Mouse (Mus musculus): ENCODE data around the gene Polr3gl. TPM values are rescaled to one million over a fixed set of nuclear protein-coding genes. Genes with fewer than 3 reads are reported as not detected.

The Polr3gl gene
- polyA plus RNA-seq, 1 experiment = 1.1 TPM

DNA sequence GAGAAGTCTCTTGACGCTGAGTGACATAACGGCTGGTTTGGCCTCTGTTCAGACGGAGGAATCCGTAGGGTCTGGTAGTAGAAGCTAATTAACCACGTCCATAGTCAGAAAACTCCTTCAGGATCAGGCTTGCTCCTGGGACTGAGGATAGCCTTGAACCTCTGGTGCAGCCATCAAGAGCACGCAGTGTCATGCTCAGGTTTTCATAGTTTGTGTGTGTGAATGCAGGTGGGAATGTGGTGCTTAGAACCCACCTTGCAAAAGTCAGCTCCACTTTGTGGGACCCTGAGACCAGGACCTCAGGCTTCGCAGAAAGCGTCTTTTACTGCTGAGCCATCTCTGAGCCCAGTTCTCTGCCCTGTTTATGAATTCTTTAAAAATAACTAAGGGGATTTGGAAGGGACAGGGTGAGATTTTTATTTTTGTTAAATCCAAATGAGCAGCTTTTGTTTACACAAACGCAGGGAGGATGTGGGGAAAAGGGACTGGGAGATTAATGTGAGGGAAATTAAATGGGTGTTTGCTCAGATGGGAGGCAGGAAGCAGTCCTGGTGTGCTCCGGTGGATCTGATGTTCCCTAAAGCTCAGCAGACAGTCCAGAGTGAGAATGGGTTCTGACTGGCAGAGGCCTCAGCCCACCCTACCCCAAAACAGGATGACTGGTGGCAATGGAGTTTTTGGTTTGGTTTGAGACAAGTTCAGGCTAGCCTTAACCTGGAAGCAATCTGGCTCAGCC is 31.9 kb downstream of the Polr3gl start:
- peaks cover 35% of the 10 kb centered on the region for H3K36me3 ChIP-seq (ENCODE audit: control insufficient read depth)
- H3K27me3 ChIP-seq (ENCODE audit: control insufficient read depth) = no peaks in the 10 kb centered on the region
- H3K4me3 ChIP-seq (replicated peaks) = no peak overlapping the region
- peaks cover 45% of the 10 kb centered on the region for H3K4me1 ChIP-seq (ENCODE audit: control insufficient read depth)
- TF ChIP-seq TAL1 (IDR thresholded peaks at IDR 0.05; ENCODE audit: low read length) (no peak), GATA1 (IDR thresholded peaks at IDR 0.05; ENCODE audit: low read length) (no peak)
- H3K9me3 ChIP-seq (ENCODE audit: control insufficient read depth, low read length) = no peaks in the 10 kb centered on the region

DNA sequence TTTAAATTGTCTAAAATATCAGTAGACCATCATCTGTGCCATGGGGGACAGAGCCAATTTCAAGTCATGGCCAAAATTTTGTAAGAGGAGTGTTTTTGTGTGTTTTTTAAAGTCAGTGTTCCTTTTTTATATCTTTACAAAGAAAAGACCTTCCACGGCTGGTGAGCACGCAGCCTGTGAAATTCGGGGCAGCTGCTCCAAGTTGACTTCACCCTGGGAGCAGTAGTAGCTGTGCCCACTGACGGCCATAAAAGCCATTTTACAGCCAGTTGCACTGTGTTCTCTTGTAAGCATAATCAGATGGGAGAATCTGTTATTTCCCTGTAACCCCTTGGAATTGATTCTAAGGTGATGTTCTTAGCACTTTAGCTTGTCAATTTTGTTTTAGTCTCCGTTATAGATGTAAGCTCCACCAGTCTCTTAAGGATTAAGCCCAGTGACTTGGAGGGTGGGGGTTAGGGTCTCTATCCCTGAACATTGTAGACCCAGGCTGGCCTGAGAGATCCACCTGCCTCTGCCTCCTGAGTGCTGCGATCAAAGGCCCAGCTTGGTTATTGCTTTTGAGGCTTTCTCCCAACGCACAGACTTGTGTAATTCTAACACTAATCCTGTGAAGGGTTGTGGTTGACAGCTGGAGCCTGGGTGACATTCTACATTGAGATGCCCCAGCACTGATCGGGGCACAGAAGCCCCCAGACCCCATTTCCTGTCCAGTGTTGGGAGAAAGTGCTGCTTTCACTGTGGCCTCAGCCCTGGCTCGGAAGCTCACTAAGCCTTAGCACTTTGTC is 32.9 kb downstream of the Polr3gl start:
- H3K27me3 ChIP-seq (ENCODE audit: control insufficient read depth) = no peaks in the 10 kb centered on the region
- TF ChIP-seq TAL1 (IDR thresholded peaks at IDR 0.05; ENCODE audit: low read length) (no peak), GATA1 (IDR thresholded peaks at IDR 0.05; ENCODE audit: low read length) (no peak)
- peaks cover 52% of the 10 kb centered on the region for H3K4me1 ChIP-seq (ENCODE audit: control insufficient read depth)
- peaks cover 35% of the 10 kb centered on the region for H3K36me3 ChIP-seq (ENCODE audit: control insufficient read depth)
- H3K4me3 ChIP-seq (replicated peaks) = peak overlapping the region; percentile 100
- no peaks in the 10 kb centered on the region for H3K9me3 ChIP-seq (ENCODE audit: control insufficient read depth, low read length)

DNA sequence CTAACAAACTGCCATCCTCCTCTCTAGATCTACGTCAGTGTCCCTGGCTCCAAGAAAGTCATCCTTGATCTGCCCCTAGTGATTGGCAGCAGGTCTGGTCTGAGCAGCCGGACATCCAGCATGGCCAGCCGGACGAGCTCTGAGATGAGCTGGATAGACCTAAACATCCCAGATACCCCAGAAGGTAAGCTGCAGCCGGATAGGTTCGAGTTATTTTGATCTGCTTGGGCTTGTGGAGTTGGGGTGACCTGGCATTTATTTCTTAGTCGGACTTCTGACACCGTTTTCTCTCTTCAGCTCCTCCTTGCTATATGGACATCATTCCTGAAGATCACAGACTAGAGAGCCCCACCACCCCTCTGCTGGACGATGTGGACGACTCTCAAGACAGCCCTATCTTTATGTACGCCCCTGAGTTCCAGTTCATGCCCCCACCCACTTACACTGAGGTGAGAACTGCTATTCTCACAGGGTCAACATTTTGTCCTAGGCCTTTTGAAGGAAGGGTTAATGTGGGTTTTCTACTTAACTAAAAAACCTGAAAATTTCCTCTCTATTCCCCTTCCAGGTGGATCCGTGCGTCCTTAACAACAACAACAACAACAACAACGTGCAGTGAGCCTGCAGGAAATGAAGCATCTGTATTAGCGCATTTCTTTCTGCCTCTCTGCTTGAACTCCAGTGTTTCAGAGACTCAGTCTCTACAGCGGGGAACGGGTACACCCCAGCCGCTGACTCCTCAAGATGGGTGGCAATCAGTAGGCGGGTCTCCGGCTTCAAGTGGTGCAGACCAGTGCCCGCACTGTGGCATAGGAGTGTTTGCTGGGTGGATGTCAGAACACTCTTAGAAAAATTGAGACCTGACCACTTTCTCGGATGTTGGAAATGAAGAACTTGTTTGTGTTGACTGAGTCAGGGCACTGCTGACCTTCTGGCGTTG is 33.8 kb downstream of the Polr3gl start:
- H3K4me3 ChIP-seq (replicated peaks) = peak overlapping the region; percentile 100
- H3K36me3 ChIP-seq (ENCODE audit: control insufficient read depth) = peaks cover 35% of the 10 kb centered on the region
- no peaks in the 10 kb centered on the region for H3K27me3 ChIP-seq (ENCODE audit: control insufficient read depth)
- TF ChIP-seq GATA1 (IDR thresholded peaks at IDR 0.05; ENCODE audit: low read length) (no peak), TAL1 (IDR thresholded peaks at IDR 0.05; ENCODE audit: low read length) (no peak)
- peaks cover 53% of the 10 kb centered on the region for H3K4me1 ChIP-seq (ENCODE audit: control insufficient read depth)
- H3K9me3 ChIP-seq (ENCODE audit: control insufficient read depth, low read length) = no peaks in the 10 kb centered on the region

DNA sequence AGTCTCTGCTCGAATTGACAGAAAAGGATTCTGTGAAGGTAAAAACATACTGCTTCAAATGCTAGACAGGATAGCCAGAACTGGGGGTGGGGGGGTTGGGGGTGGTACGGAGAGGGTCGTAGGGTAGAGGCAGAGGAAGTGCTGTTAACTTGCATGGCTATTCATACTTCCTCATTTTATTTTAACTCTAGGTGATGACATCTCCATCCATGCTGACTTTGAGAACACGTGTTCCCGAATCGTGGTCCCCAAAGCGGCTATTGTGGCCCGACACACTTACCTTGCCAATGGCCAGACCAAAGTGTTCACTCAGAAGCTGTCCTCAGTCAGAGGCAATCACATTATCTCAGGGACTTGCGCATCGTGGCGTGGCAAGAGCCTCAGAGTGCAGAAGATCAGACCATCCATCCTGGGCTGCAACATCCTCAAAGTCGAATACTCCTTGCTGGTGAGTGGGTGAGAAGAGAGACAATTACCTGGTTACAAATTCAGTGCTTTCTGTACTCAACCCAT is 34.5 kb downstream of the Polr3gl start:
- peaks cover 48% of the 10 kb centered on the region for H3K4me1 ChIP-seq (ENCODE audit: control insufficient read depth)
- TF ChIP-seq GATA1 (IDR thresholded peaks at IDR 0.05; ENCODE audit: low read length) (no peak), TAL1 (IDR thresholded peaks at IDR 0.05; ENCODE audit: low read length) (no peak)

DNA sequence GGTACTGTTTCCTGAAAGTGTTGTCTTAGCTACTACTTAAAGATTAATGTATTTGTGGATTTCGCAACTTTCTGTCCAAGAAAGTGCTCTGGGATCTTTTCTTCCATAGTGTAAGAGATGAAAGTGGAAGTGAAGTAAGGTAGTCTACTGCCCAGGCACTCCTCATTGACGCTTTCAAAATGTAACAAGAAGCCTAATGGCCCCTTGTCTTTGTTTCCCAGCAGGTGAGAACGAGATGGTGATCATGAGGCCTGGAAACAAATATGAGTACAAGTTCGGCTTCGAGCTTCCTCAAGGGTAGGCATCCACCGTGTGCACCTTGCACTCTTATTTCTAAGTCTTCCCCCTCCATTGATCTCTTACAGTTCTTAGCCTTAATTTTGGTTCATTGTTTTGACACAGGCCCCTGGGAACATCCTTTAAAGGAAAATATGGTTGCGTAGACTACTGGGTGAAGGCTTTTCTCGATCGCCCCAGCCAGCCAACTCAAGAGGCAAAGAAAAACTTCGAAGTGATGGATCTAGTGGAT is 35.2 kb downstream of the Polr3gl start:
- Histone ChIP-seq H3K4me3 (replicated peaks) (peak overlapping the region; percentile 100), H3K36me3 (ENCODE audit: control insufficient read depth) (peaks cover 35% of the 10 kb centered on the region), H3K27me3 (ENCODE audit: control insufficient read depth) (no peaks in the 10 kb centered on the region), H3K9me3 (ENCODE audit: control insufficient read depth, low read length) (no peaks in the 10 kb centered on the region), H3K4me1 (ENCODE audit: control insufficient read depth) (peaks cover 43% of the 10 kb centered on the region)
- TF ChIP-seq GATA1 (IDR thresholded peaks at IDR 0.05; ENCODE audit: low read length) = no peak
- TF ChIP-seq TAL1 (IDR thresholded peaks at IDR 0.05; ENCODE audit: low read length) = no peak

More for the DNA sequence above, 34.5 kb downstream of the Polr3gl start:
- Histone ChIP-seq H3K9me3 (ENCODE audit: control insufficient read depth, low read length) (no peaks in the 10 kb centered on the region), H3K27me3 (ENCODE audit: control insufficient read depth) (no peaks in the 10 kb centered on the region), H3K4me3 (replicated peaks) (peak overlapping the region; percentile 100), H3K36me3 (ENCODE audit: control insufficient read depth) (peaks cover 35% of the 10 kb centered on the region)

DNA sequence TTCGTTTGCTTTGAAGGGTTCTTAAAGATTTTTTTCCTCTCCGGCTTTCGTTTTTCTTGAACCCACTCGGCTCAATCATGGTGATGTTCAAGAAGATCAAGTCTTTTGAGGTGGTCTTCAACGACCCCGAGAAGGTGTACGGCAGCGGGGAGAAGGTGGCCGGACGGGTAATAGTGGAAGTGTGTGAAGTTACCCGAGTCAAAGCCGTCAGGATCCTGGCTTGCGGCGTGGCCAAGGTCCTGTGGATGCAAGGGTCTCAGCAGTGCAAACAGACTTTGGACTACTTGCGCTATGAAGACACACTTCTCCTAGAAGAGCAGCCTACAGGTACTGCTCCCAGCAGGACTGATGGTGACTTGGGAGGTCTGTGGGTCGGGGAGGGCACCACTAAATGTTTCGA is 35.8 kb downstream of the Polr3gl start:
- no peaks in the 10 kb centered on the region for H3K27me3 ChIP-seq (ENCODE audit: control insufficient read depth)
- H3K4me1 ChIP-seq (ENCODE audit: control insufficient read depth) = peaks cover 43% of the 10 kb centered on the region
- peaks cover 35% of the 10 kb centered on the region for H3K36me3 ChIP-seq (ENCODE audit: control insufficient read depth)
- TF ChIP-seq TAL1 (IDR thresholded peaks at IDR 0.05; ENCODE audit: low read length) (no peak), GATA1 (IDR thresholded peaks at IDR 0.05; ENCODE audit: low read length) (no peak)
- peak overlapping the region; percentile 100 for H3K4me3 ChIP-seq (replicated peaks)
- H3K9me3 ChIP-seq (ENCODE audit: control insufficient read depth, low read length) = no peaks in the 10 kb centered on the region

DNA sequence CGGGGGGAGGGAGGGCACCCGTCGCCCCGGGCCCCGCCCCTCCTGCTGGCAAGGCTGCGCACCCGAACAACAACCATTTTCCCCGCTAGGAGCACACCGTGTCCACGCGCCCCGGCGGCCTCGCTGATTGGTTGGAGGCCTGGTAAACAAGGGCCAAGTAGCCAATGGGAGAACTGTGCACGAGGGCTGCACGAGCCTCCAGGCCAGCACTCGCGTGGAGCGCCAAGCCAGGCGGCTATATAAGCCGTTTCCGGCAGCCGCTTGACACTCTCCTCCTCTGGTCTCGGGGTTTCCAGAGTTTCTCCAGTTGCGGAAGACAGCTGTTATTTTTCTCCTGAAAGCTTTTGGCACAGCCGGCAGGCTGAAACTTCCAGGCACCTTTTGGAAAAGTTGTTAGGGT is 36.3 kb downstream of the Polr3gl start, which contains the start of gene Txnip:
Txnip (plus strand) TSS at position 264 of the 400 bp plus-strand sequence.
- peaks cover 35% of the 10 kb centered on the region for H3K36me3 ChIP-seq (ENCODE audit: control insufficient read depth)
- TF ChIP-seq GATA1 (IDR thresholded peaks at IDR 0.05; ENCODE audit: low read length) = no peak
- TF ChIP-seq TAL1 (IDR thresholded peaks at IDR 0.05; ENCODE audit: low read length) = no peak
- H3K4me1 ChIP-seq (ENCODE audit: control insufficient read depth) = peaks cover 43% of the 10 kb centered on the region
- peak within 1 kb of the TSS; percentile 100 for H3K4me3 ChIP-seq (replicated peaks)
- no peaks in the 10 kb centered on the region for H3K27me3 ChIP-seq (ENCODE audit: control insufficient read depth)
- H3K9me3 ChIP-seq (ENCODE audit: control insufficient read depth, low read length) = no peaks in the 10 kb centered on the region
